In genomic region chr17:30564971-30565370, GRCm38 (mm10) we compare ENCODE assay signal across 29 mouse cellular contexts. TPM values are rescaled to one million over a fixed set of nuclear protein-coding genes. Genes with fewer than 3 reads are reported as not detected.
A peak's percentile ranks its signal among the peaks of the same experiment; 100 is the strongest.
DNase-seq lines count a peak whose midpoint lies in the region; ATAC-seq and TF ChIP-seq lines count a peak whose summit lies in the region.
"Had no signal": no experiment of that assay in that cellular context is flagged by ENCODE, and none has a peak within 500 bp of the region (broad histone marks: within the 10 kb centered on the region; RNA-seq: fewer than 3 reads in every experiment).

No protein-coding gene starts in this region.

- no peak for TF ChIP-seq CTCF in heart, adult 2 months (IDR thresholded peaks at IDR 0.05)

- H3K4me1 ChIP-seq in heart, adult 2 months (ENCODE audit: control insufficient read depth, insufficient read depth, low read length) = peaks cover 4% of the 10 kb centered on the region
- H3K4me1 ChIP-seq in kidney, embryonic 14.5 days (ENCODE audit: control insufficient read depth, insufficient read depth, low read length) = peaks cover 1% of the 10 kb centered on the region; the same call in 1 of the 2 replicates
- H3K4me1 ChIP-seq: embryonic facial prominence, embryonic 13.5 days; embryonic facial prominence, embryonic 15.5 days; forebrain, embryonic 10.5 days; forebrain, embryonic 12.5 days had no signal

- WGBS in heart, adult 2 months = 47% methylated on average over 7 of the region's 7 CpGs
- 87% methylated on average over 7 of the region's 7 CpGs for WGBS in kidney, embryonic 14.5 days

- no peak overlapping the region for H3K4me3 ChIP-seq in heart, adult 2 months
- no peak overlapping the region for H3K4me3 ChIP-seq in kidney, embryonic 14.5 days (ENCODE audit: low read length)
- H3K4me3 ChIP-seq: embryonic facial prominence, embryonic 13.5 days; embryonic facial prominence, embryonic 15.5 days; erythroblast, embryonic 14.5 days; forebrain, embryonic 10.5 days; forebrain, embryonic 12.5 days had no signal

- H3K36me3 ChIP-seq in heart, adult 2 months (ENCODE audit: control insufficient read depth, insufficient read depth, low read length) = no peaks in the 10 kb centered on the region; the same call in 1 of the 2 replicates
- H3K36me3 ChIP-seq in kidney, embryonic 14.5 days (ENCODE audit: control insufficient read depth, insufficient read depth, low read length) = no peaks in the 10 kb centered on the region
- H3K36me3 ChIP-seq: embryonic facial prominence, embryonic 13.5 days; embryonic facial prominence, embryonic 15.5 days; forebrain, embryonic 10.5 days; forebrain, embryonic 12.5 days had no signal

- H3K79me2 ChIP-seq in heart, adult 2 months (replicated peaks; ENCODE audit: control insufficient read depth, insufficient read depth, low read length) = peaks cover 2% of the 10 kb centered on the region

- H3K27ac ChIP-seq in heart, adult 2 months = peak overlapping the region; percentile 49
- H3K27ac ChIP-seq in kidney, embryonic 14.5 days (ENCODE audit: low read depth, low read length) = no peak overlapping the region
- H3K27ac ChIP-seq: embryonic facial prominence, embryonic 13.5 days; embryonic facial prominence, embryonic 15.5 days; forebrain, embryonic 10.5 days; forebrain, embryonic 12.5 days had no signal

- no peak for ATAC-seq in kidney, embryonic 14.5 days (ENCODE audit: low FRiP score, low TSS enrichment)
- ATAC-seq: activated CD4-positive, CD25-positive, alpha-beta regulatory T cell, adult 4 months; CD4-positive, CD25-positive, alpha-beta regulatory T cell, adult 4 months; forebrain, embryonic 14.5 days; Patski had no signal

- TF ChIP-seq POLR2A in heart, adult 2 months (IDR thresholded peaks at IDR 0.05; ENCODE audit: insufficient read depth, low read depth, low read length) = no peak

- no peak overlapping the region for H3K4me2 ChIP-seq in kidney, embryonic 14.5 days (replicated peaks; ENCODE audit: low read depth, low read length)
- H3K4me2 ChIP-seq: embryonic facial prominence, embryonic 13.5 days; embryonic facial prominence, embryonic 15.5 days; forebrain, embryonic 12.5 days had no signal

- DNase-seq in heart, adult 2 months = peak in 1 of 2 experiments; percentile 17
- DNase-seq in heart, adult 8-10 months (ENCODE audit: low spot score) = no peak
- DNase-seq in kidney, adult 8-10 months = peak; percentile 23 to 34
- DNase-seq in kidney, postnatal 14 days = no peak
- peak; percentile 45 to 53 for DNase-seq in kidney, postnatal 36 days
- DNase-seq in adipocyte (ENCODE audit: low spot score) = peak; percentile 56
- DNase-seq: adrenal gland, adult 2 months; adrenal gland, postnatal 10 days; adrenal gland, postnatal 25 days; B cell, adult 2 months; cerebellum, adult 11 months; cerebellum, adult 18-20 months; cerebellum, adult 8-10 months; cerebellum, adult 9-11 months; cerebellum, postnatal 14 days; cerebellum, postnatal 36 days; embryo, embryonic 11 days had no signal

- no peak overlapping the region for H3K9ac ChIP-seq in heart, adult 2 months (ENCODE audit: low read depth, low read length)
- H3K9ac ChIP-seq in kidney, embryonic 14.5 days (ENCODE audit: low read depth, low read length) = no peak overlapping the region
- H3K9ac ChIP-seq: embryonic facial prominence, embryonic 13.5 days; embryonic facial prominence, embryonic 15.5 days; forebrain, embryonic 12.5 days had no signal

- TF ChIP-seq EP300 in heart, adult 2 months (IDR thresholded peaks at IDR 0.05; ENCODE audit: insufficient read depth, low read depth, low read length) = no peak

- H3K9me3 ChIP-seq in kidney, embryonic 14.5 days (ENCODE audit: control insufficient read depth, low read length) = no peaks in the 10 kb centered on the region
- H3K9me3 ChIP-seq: embryonic facial prominence, embryonic 13.5 days; embryonic facial prominence, embryonic 15.5 days; forebrain, embryonic 10.5 days; forebrain, embryonic 12.5 days; G1E had no signal

- intact Hi-C loops in heart, adult 2 months (cut with DNase I) = no loop called here

- no peaks in the 10 kb centered on the region for H3K27me3 ChIP-seq in heart, adult 2 months (ENCODE audit: control insufficient read depth, insufficient read depth, low read length)
- no peaks in the 10 kb centered on the region for H3K27me3 ChIP-seq in kidney, embryonic 14.5 days (ENCODE audit: control insufficient read depth, insufficient read depth, low read length)
- H3K27me3 ChIP-seq: CH12.LX; embryonic facial prominence, embryonic 13.5 days; embryonic facial prominence, embryonic 15.5 days; forebrain, embryonic 12.5 days; Patski had no signal

RNA-seq across cellular contexts. Expression of gene Btbd9, which starts 11.3 kb away (rescaled TPM):
- total RNA-seq in heart, adult 2 months (2021) = 10 to 100 TPM; 20.9 to 22.0 TPM
- 8.1 and 10.1 TPM in 2 replicates for polyA plus RNA-seq in heart, adult 2 months (2012; rRNA removed)
- total RNA-seq in heart, adult 8-10 months (2022) = 10 to 100 TPM; 20.4 to 24.3 (median 22.5) TPM
- polyA plus RNA-seq in kidney, embryonic 14.5 days (2014; fragmentation: Nextera tagmentation; extraction: Ambion mirVana) = 34.1 and 52.5 TPM in 2 replicates

RNA-seq across cellular contexts. Expression of gene Dnah8, which starts 59.2 kb away (rescaled TPM):
- total RNA-seq in heart, adult 2 months (2021) = 1 to 10 TPM in 1 of 2 experiments, under 1 TPM in 1; 0.97 to 1.2 TPM
- 0.45 and 1.00 TPM in 2 replicates for polyA plus RNA-seq in heart, adult 2 months (2012; rRNA removed)
- 1 to 10 TPM in 2 of 4 experiments, under 1 TPM in 2; 0.62 to 1.7 (median 1.0) TPM for total RNA-seq in heart, adult 8-10 months (2022)
- polyA plus RNA-seq in kidney, embryonic 14.5 days (2014; fragmentation: Nextera tagmentation; extraction: Ambion mirVana) = 0.57 and 0.61 TPM in 2 replicates
- polyA plus RNA-seq: Patski had no signal

Comparison
In these comparisons a context has a peak if more than half of its experiments do, and no peak if none do; other contexts are left out.
1. DNase-seq: peak in kidney, adult 8-10 months (2 of 2), kidney, postnatal 36 days (2 of 2) and adipocyte (single experiment); none in heart, adult 8-10 months (single experiment) and kidney, postnatal 14 days (single experiment).